Mouse (Mus musculus): ENCODE data around the gene Spata18.

Gene Spata18

GRCm38 (mm10) chr5:73666695-73667094 is 15.5 kb downstream of the Spata18 start:
- DNase-seq (ENCODE audit: low spot score in 2 of 2), result no peak

GRCm38 (mm10) chr5:73667877-73668276 is 16.7 kb downstream of the Spata18 start:
- DNase-seq (ENCODE audit: low spot score in 2 of 2), result no peak

DNA sequence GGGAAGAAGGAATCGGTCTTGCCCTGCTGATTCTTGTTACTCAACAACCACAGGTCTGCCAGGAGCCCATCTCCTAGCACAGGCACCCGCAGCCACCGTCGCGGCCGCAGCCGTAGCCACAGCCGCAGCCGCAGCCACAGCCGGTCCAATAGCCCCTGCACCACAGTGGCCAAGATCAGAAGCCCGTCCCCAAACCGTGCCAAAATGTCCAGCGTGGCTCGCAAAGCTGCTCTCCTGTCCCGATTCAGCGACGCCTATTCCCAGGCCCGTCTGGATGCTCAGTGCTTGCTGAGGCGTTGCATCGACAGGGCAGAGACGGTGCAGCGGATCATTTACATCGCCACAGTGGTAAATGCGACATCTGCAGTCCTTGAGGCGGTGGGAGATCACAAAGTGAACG is 18.2 kb downstream of the Spata18 start:
- DNase-seq (ENCODE audit: low spot score in 2 of 2), result no peak

DNA sequence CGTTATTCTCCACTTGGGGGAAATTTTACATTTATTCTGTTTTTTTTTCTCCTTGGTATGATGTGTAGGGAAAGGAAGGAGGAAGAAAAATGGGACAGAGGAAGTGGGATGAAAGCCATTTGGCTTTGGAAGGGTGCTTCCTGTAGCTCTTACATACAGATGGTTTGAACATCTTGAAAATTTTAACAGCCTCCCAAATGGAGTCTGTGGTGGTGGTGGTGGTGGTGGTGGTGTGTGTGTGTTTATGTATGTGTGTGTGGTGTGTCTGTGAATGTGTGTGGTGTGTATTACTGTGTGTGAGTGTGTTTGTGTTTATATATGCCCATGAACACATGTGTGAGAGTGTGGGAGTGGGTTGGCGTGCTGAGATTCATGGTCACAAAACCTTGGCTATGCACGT is 24.4 kb downstream of the Spata18 start:
- no peak for DNase-seq (ENCODE audit: low spot score in 2 of 2)

- no peak for DNase-seq (ENCODE audit: low spot score in 2 of 2)
These were observed 25.4 kb downstream of the Spata18 start for GRCm38 (mm10) chr5:73676626-73677025.

DNA sequence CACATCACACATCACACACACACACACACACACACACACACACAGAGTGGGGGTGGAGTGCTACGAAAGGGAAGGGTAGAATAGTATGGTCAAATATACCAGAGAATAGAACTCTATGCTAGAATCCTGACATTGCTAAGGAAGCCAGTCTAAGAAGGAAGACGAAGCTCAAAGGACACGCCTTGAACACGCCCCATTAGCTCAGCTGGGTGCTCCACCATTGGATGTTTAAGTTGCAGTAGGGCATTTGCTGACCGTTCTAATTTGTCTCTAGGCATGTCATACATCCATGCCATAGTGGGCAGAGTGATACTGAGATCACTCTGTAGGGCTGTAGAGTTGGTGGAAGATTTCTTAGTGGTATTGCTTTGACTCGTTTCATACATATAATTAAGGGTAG is 32.0 kb downstream of the Spata18 start:
- DNase-seq (ENCODE audit: low spot score in 2 of 2), result no peak

DNA sequence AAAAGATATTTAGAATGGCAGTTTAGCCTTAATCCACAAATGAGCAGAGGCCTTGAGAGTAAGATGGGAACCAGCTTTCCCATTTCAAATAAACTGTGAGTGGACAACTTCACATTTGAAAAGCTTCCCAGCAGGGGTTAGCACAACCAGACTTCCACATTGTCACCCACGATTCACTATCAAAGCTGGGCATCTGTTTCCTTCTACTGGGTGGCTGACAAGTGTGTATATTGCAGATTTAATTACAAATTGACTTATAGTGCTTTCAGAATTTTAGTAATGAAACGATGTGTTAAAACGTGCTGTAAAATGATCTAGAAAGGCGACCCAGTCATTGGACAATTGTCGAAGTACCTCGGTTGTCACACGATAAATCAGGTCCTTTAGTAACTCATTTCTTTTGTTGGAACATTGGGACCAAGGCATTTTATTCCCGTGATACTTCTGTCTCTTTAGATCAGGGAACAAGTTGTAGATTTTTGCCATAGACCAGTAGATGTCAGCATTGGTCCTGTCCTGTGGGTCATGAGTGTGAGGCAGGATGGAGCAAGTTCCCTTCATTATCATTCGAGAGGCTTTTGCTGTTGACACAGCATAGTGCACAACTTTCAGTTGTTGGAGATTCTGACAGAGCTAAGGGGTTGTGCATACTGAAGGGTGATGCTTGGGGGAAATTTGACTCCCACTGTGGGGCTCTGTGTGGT is 32.7 kb downstream of the Spata18 start:
- DNase-seq (ENCODE audit: low spot score in 2 of 2), result no peak

DNA sequence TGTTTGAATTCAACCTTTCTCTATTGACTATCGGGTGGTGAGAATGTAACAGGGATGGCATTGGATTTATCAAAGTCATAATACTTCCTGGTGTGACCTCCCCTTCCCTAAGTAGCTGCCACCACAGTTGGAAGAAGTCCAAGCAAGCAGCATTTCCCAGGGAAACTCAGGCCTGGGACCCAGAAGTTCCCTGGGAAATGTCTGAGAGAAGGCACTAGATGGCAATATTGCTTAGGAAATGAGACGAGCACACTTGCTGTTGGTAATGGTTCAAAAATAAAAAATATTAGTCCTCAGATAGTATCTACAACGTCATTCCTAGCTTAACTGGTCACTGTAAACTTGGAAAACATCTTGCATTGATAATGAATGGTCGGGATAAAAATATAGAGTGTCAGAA is 35.0 kb downstream of the Spata18 start:
- DNase-seq (ENCODE audit: low spot score in 2 of 2), result no peak

GRCm38 (mm10) chr5:73688576-73688975 is 37.4 kb downstream of the Spata18 start:
- no peak for DNase-seq (ENCODE audit: low spot score in 2 of 2)

- no peak for DNase-seq (ENCODE audit: low spot score in 2 of 2)
These were observed 39.0 kb downstream of the Spata18 start for GRCm38 (mm10) chr5:73690146-73690545.

DNA sequence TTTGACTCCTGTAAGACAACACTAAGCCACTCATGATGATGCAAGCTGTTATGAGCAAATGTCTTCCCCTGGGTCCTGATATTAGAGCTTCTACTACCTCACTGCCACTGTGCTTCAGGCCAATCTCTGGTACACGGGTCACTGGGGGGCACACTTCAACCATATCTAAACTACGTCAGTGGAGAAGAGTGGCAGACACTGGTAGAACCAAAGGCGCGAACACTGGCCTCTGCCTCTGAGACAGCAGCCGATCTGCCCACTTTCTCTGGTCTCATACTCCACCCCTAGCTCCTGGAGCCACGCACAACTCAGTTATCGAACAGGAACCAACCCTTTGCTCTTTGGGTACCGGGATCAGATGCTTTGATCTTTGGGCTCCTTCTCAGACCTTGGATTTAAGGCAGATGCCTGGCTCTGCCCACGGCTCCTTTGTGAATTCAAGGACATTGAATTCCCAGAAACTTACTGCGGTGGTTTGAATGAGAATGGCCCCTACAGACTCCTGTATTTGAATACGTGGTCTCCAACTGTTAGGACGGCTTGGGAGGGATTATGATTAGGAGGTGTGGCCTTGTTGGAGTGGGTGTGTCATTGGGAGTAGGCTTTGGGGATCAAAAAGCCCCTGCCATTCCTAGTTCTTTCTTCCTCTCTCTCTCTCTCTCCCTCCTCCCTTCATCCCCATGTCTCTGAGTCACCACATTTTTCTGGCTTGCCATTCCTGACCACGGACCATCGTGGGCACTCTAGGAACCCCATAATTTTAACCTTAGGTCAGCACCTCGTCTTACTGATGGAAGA is 40.7 kb downstream of the Spata18 start:
- no peak for DNase-seq (ENCODE audit: low spot score in 2 of 2)

- no peak for DNase-seq (ENCODE audit: low spot score in 2 of 2)
These were observed 42.6 kb downstream of the Spata18 start for GRCm38 (mm10) chr5:73693778-73694177.

DNA sequence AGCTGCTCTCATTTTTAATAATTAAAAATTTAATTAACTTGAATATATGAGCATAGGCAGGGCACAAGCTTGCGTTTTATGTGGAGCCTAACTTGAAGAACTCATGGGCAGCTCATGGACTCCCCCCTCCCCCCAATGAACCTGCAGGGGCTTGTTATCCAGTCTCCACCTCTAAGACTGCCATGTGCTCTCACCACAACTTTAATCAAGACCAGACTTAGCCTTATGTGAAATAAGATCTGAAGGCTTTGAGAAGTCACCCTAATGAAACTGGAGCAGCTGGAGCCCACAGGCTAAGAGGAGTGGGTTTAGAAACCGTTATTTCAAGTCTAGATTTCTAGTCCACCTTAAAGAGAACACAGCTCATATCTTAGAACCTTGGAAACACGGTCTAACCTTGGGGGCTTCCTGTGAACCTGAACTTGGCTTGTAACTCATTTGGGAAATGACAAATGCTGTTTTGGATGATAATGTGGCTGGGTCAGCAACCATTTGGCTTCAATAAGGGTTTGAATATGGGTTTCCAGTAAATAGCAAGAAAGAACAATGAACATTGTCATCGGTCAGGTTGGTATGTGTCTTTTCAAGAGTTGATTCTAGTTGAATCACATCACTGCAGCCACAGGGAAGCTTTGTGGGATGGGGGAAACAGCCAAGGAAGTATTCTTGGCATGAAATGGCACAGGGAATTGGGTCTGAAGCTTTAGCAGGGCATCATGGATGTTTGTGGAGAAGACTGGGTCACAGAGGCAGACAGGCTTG is 43.3 kb downstream of the Spata18 start:
- DNase-seq (ENCODE audit: low spot score in 2 of 2), result no peak

DNA sequence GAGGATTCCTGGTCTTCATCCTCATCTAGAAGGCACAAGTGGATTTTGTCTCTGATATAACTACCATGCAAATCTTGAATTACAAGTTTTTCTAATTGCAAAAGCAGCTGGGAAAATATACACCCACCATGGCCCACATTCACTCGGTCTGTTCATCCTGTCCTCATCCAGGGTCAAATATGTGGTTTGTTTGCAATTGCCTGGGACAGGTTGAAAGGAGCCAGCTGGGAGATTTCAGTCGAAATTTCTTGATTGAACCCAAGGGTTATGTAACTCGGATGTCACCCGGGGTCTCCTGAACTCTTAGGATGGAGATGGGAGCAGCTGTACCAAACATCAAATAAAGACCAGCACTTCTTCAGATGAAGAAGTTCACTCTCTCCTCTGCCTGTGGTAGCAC is 46.5 kb downstream of the Spata18 start:
- DNase-seq (ENCODE audit: low spot score in 2 of 2), result no peak

DNA sequence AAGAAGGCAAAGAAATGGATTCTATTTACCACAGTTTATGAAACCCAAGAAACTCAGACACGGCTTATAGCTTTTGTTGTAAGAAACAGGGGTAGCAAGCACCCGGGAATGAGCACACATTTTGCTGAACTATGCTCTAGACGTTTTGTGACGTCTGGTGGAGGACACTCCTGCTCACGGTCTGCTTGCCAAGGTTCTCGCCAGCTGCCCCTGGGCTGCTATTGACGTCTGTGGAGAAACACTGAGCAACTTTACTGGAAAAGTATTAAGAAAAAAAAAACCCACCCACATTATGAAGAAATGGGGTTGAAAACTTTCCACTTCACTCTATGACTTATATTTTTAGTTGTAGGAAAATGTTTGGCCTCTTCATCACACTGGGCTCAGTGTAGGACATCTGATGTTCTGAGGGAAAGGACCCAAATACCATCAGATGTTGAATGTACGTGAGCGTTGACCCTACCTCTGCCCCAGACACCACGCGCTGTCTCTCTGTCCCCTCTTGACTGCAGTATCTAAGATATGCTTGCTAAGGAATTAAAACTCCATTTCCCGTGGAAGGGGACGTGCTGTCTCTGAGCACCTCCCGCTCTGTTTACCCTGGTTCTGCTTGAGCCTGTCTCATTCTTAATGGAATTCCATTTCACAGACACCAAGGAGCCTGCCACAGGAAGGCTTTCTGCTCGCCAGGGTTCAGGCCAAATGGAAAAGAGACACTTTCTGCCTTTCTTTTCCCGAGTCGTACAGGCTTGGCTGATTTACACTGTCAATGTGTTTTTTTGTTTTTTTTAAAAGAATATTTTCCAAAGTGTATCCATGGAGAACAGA is 50.1 kb downstream of the Spata18 start:
- no peak for DNase-seq (ENCODE audit: low spot score in 2 of 2)

- DNase-seq (ENCODE audit: low spot score in 2 of 2), result no peak
These were observed 50.9 kb downstream of the Spata18 start for GRCm38 (mm10) chr5:73701946-73702710.

- DNase-seq (ENCODE audit: low spot score in 2 of 2), result no peak
These were observed 51.9 kb downstream of the Spata18 start for GRCm38 (mm10) chr5:73703096-73703495.

DNA sequence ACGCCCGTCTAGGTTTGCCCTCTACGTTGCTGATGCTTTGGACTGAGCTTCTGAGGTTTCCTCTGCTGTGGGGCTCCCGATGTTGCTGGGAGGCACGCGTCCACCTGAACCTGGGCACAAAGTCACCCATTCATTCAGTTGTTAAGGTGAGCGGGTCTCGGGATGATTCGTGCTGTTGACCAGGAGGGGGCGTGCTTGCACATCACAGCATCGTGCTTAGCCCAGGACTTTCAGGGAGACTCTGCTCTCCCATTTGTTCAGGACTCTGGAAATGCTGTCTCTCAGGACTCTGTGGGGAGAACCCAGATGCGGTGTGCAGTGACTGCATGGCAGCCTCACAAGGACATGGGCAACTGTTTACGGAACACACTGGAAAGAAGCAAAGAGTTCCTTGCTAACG is 53.1 kb downstream of the Spata18 start:
- no peak for DNase-seq (ENCODE audit: low spot score in 2 of 2)

DNA sequence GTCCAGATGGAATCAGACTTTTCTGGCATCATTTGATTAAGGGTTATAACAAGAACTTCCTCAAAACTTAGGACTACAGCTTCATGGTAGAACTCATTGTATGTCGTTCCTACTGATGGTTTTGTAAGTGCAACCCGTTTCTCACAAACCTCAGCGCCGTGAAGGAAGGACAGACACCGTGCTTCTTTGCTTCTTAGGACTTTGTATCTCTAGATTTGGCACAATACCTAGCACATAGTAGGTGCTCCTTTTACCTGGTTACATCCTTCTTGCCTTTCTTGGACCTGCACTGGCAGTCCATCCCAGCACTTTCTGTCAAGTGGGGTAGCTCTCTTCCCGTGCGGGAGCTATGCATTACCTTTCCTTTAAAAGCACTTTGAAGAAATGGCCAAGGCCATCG is 53.6 kb downstream of the Spata18 start:
- DNase-seq (ENCODE audit: low spot score in 2 of 2), result no peak

- DNase-seq (ENCODE audit: low spot score in 2 of 2), result no peak
These were observed 54.1 kb downstream of the Spata18 start for GRCm38 (mm10) chr5:73705290-73705689.

DNA sequence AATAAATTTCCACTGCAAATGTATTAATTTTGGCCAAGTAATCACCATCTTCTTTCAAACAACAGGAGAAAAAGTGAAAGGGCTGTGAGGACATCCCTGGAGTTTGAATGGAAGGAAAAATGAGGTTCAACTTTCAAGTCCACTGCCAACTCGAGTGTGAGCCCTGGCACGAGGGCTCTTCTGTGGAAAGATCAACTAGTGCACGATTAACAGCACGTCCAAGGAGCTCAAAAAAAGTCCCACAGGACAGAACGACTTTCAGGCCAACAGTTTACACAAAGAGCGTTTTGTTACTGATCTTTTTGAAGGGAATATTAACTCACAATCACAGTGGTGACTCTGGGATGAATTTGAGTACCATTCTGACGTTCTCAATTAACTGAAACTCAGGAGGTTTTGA is 61.7 kb downstream of the Spata18 start:
- DNase-seq (ENCODE audit: low spot score in 2 of 2), result no peak
